Mouse (Mus musculus) myocyte (in vitro differentiated cells): ENCODE measurements around the gene Nfia. TPM values are rescaled to one million over a fixed set of nuclear protein-coding genes. Genes with fewer than 3 reads are reported as not detected.

Experiments used
- H3K27me3 ChIP-seq: one replicate; pipeline ENCODE4 v1.6.1; 2011; ENCODE audit not compliant: control insufficient read depth, insufficient read depth, insufficient read length
- H3K36me3 ChIP-seq: one replicate; pipeline ENCODE4 v1.6.1; 2011; ENCODE audit not compliant: control insufficient read depth, insufficient read depth
- H3K4me2 ChIP-seq: one replicate; pipeline ENCODE4 v1.6.1; 2011; ENCODE audit warnings: low read depth, control low read depth
- H3K4me3 ChIP-seq: one replicate; pipeline ENCODE4 v1.5.1; 2011; ENCODE audit warnings: mild to moderate bottlenecking, control low read depth, moderate library complexity
- H3K79me2 ChIP-seq: one replicate; pipeline ENCODE4 v1.6.1; 2011; ENCODE audit not compliant: control insufficient read depth, insufficient read depth
- H3ac ChIP-seq: one replicate; pipeline ENCODE4 v1.6.1; 2011; ENCODE audit not compliant: control insufficient read depth, insufficient read length
- CEBPB ChIP-seq: IDR thresholded peaks from 2 replicates; pipeline ENCODE4 v1.6.1; 2011; ENCODE audit warnings: mild to moderate bottlenecking, moderate library complexity; ENCODE audit not compliant: poor library complexity, insufficient read depth, severe bottlenecking
- E2F4 ChIP-seq: IDR thresholded peaks from one replicate; pipeline ENCODE4 v1.6.1; 2011; ENCODE audit warnings: mild to moderate bottlenecking, control low read depth, moderate library complexity; ENCODE audit not compliant: insufficient read depth
- MAX ChIP-seq: IDR thresholded peaks from one replicate; pipeline ENCODE4 v1.6.1; 2011; ENCODE audit warnings: low read depth, mild to moderate bottlenecking, control low read depth
- MYOD1 ChIP-seq, 3 experiments: IDR thresholded peaks; one replicate each; pipeline ENCODE4 v1.6.1; 2011; ENCODE audit warnings: control low read depth in 2 of 3, low read depth in 2 of 3, mild to moderate bottlenecking in 2 of 3, moderate library complexity in 1 of 3; ENCODE audit not compliant: insufficient read length in 2 of 3, control insufficient read depth in 1 of 3
- MYOG ChIP-seq, 3 experiments: IDR thresholded peaks; one replicate each; pipeline ENCODE4 v1.6.1; 2011; ENCODE audit warnings: control low read depth in 2 of 3, low read depth in 2 of 3, mild to moderate bottlenecking in 2 of 3; ENCODE audit not compliant: insufficient read length in 2 of 3, control insufficient read depth in 1 of 3, insufficient read depth in 1 of 3
- POLR2A ChIP-seq: IDR thresholded peaks from one replicate; pipeline ENCODE4 v1.6.1; 2011; ENCODE audit warnings: low read depth, mild to moderate bottlenecking, control low read depth, moderate library complexity; ENCODE audit not compliant: insufficient read length
- POLR2AphosphoS2 ChIP-seq: IDR thresholded peaks from one replicate; pipeline ENCODE4 v1.6.1; 2011; ENCODE audit warnings: low read depth, control low read depth; ENCODE audit not compliant: insufficient read length
- REST ChIP-seq: IDR thresholded peaks from one replicate; pipeline ENCODE4 v1.6.1; 2011; ENCODE audit warnings: mild to moderate bottlenecking, control low read depth, moderate library complexity; ENCODE audit not compliant: insufficient read depth, insufficient read length
- SRF ChIP-seq: IDR thresholded peaks from one replicate; pipeline ENCODE4 v1.6.1; 2011; ENCODE audit warnings: low read depth; ENCODE audit not compliant: control insufficient read depth, insufficient read length
- TCF12 ChIP-seq: IDR thresholded peaks from one replicate; pipeline ENCODE4 v1.6.1; 2011; ENCODE audit warnings: mild to moderate bottlenecking, control low read depth; ENCODE audit not compliant: poor library complexity, insufficient read depth, severe bottlenecking
- TCF3 ChIP-seq: IDR thresholded peaks from one replicate; pipeline ENCODE4 v1.6.1; 2011; ENCODE audit warnings: low read depth, control low read depth; ENCODE audit not compliant: insufficient read length
- USF1 ChIP-seq: IDR thresholded peaks from one replicate; pipeline ENCODE4 v1.6.1; 2011; ENCODE audit warnings: low read depth, mild to moderate bottlenecking, control low read depth, moderate library complexity
- polyA plus RNA-seq: library from polyadenylated mRNA; unstranded; fragments of >200 nt; fragmentation: generic; extraction: Trizol; gene quantifications from one replicate; pipeline ENCODE4 v1.2.1, GENCODE M21; 2012; ENCODE audit warnings: missing spikeins

The Nfia gene
- polyA plus RNA-seq, 1 experiment, result 0.25 TPM

DNA sequence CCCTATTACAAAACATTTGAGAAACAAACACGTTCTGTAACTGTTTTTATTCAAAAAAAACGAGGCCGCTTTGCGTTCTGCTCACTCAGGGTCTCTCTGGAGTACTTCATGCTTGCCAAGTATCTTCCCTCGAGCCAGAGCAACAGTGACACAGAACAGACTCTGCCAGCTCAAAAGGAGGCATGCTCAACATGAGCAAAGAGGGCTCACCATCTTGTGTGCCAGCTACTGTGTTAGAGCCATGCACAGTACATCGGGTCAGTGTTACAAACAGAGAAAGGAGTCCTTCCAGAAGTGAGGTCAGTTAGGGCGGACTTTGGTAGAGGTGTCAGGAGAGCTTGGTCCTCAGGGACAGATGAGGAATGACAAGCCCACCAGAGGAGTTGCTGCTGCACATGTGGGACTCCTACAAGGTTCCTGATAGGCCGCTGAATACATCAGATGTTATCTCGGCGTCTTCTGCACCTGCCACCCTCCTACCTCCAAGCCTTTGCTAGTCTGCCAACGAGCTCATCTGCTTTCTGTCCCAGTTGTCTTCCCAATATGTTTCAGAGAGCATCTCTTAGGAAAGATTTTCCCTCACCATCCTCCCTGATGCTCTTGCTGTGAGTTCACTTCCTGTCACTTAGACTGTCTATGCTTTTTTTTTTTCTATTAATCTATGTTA lies 224.8 kb downstream of the Nfia start:
- no peak overlapping the region for H3K4me3 ChIP-seq
- no peaks in the 10 kb centered on the region for H3K36me3 ChIP-seq
- no peak overlapping the region for H3K4me2 ChIP-seq
- H3K79me2 ChIP-seq, result no peaks in the 10 kb centered on the region
- H3ac ChIP-seq, result no peak overlapping the region
- TF ChIP-seq MAX (no peak), POLR2A (no peak), POLR2AphosphoS2 (no peak), TCF12 (no peak), CEBPB (no peak), MYOG (IDR thresholded peaks at IDR 0.05; ENCODE audit: control insufficient read depth in 1 of 3, insufficient read depth in 1 of 3, insufficient read length in 2 of 3, low read depth in 2 of 3) (no peak), TCF3 (no peak), MYOD1 (IDR thresholded peaks at IDR 0.05; ENCODE audit: control insufficient read depth in 1 of 3, insufficient read length in 2 of 3, low read depth in 2 of 3) (no peak), SRF (no peak), E2F4 (no peak), USF1 (no peak), REST (no peak)
- H3K27me3 ChIP-seq, result no peaks in the 10 kb centered on the region

DNA sequence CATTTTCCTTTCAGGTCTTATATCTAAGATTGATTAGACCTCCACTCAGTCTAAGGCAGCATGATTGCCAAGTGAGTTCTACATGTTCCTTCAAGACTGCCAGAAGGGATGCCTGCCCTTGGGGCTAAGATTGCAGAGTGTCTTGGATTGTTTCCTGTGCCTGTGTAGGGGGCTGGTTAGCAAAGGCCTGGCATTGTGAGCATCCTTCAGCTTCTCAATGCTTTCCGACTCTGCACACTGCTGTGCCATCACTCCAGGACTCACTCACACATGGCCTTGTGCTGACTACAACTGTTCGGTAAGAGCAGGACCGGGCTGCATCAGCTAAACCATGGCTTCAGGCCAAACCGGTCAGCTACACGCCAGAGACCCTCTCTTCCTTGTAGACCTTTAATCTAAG lies 229.7 kb downstream of the Nfia start:
- no peak overlapping the region for H3K4me2 ChIP-seq
- no peaks in the 10 kb centered on the region for H3K79me2 ChIP-seq
- TF ChIP-seq TCF12 (no peak), MYOG (IDR thresholded peaks at IDR 0.05; ENCODE audit: control insufficient read depth in 1 of 3, insufficient read depth in 1 of 3, insufficient read length in 2 of 3, low read depth in 2 of 3) (no peak), POLR2AphosphoS2 (no peak), MAX (no peak), SRF (no peak), MYOD1 (IDR thresholded peaks at IDR 0.05; ENCODE audit: control insufficient read depth in 1 of 3, insufficient read length in 2 of 3, low read depth in 2 of 3) (no peak), CEBPB (no peak), TCF3 (no peak), USF1 (no peak), E2F4 (no peak), REST (no peak), POLR2A (no peak)
- H3ac ChIP-seq, result no peak overlapping the region
- no peaks in the 10 kb centered on the region for H3K36me3 ChIP-seq
- H3K4me3 ChIP-seq, result no peak overlapping the region
- no peaks in the 10 kb centered on the region for H3K27me3 ChIP-seq

DNA sequence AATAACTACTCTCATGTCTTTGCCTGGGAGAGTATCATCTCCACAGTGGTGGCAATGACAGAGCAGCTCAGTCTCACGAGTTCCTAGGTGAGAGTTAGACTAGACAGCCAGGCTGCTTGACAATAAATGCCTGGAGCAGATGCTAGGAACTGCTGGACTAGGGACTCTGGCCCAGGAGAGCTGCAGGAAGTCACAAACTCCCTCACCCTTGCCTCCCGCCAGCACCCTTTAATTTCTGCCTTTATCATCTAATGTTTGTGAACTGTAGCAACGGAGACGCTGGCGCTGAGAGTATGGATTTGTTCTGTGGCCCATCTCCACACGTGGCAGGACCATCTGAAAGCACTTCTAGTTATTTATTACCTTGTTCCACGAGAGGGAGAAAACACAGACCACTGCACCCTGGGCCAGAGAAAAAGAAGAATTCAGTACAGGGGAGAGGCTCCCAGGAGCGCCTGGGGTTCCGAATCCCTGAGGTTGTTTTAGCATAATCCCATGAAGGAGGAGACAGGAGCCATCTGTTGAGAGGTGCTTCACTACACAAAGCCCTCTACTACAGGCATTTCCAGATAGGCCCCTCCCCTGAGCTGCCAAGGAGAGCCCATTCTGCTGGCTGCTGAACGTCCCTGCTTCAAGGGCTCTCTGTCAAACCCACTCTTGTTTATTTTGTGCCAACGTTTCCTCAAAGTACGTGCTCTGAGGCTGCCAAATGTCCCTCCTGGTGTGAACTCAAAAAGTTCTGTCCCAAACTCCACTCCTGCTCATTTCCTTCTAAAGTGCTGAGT lies 231.0 kb downstream of the Nfia start:
- peak overlapping the region; percentile 65 for H3K4me2 ChIP-seq
- no peak overlapping the region for H3K4me3 ChIP-seq
- H3ac ChIP-seq, result no peak overlapping the region
- no peaks in the 10 kb centered on the region for H3K27me3 ChIP-seq
- no peaks in the 10 kb centered on the region for H3K36me3 ChIP-seq
- no peak for TF ChIP-seq REST
- no peak for TF ChIP-seq MYOD1 (IDR thresholded peaks at IDR 0.05; ENCODE audit: control insufficient read depth in 1 of 3, insufficient read length in 2 of 3, low read depth in 2 of 3)
- TF ChIP-seq E2F4, result no peak
- TF ChIP-seq POLR2A, result no peak
- no peak for TF ChIP-seq SRF
- no peak for TF ChIP-seq POLR2AphosphoS2
- no peak for TF ChIP-seq USF1
- TF ChIP-seq MYOG (IDR thresholded peaks at IDR 0.05; ENCODE audit: control insufficient read depth in 1 of 3, insufficient read depth in 1 of 3, insufficient read length in 2 of 3, low read depth in 2 of 3), result no peak
- TF ChIP-seq TCF3, result no peak
- no peak for TF ChIP-seq MAX
- TF ChIP-seq CEBPB, result no peak
- no peak for TF ChIP-seq TCF12
- H3K79me2 ChIP-seq, result no peaks in the 10 kb centered on the region

DNA sequence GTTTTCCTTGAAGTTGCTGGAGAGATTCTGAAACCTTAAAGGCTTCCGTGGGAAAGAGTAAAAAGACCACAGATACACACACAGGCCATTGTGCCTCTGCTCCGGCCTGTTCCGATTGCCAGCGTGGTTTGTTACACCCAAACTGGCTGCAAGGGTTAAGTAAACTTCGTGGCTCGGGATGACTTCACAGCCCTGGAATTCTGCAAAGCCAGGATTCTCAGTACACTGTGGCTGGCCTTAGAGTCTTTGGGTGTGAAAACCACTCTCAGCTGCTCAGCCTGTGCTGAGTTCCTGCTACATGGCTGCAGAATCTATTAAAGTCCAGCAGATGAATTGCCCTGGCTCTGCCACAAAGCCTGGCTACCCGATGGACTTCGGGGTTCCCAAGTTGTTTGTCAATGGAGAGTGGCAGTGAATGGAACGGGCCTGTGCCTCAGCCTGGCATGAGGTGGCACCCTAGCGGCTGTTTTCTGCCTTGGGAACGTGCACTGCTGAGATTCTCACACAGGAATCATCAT lies 231.6 kb downstream of the Nfia start:
- Histone ChIP-seq H3K4me3 (no peak overlapping the region), H3K36me3 (no peaks in the 10 kb centered on the region), H3K79me2 (no peaks in the 10 kb centered on the region), H3K4me2 (peak overlapping the region; percentile 65), H3ac (no peak overlapping the region), H3K27me3 (no peaks in the 10 kb centered on the region)
- TF ChIP-seq REST, result no peak
- no peak for TF ChIP-seq POLR2A
- TF ChIP-seq SRF, result no peak
- TF ChIP-seq USF1, result no peak
- TF ChIP-seq MYOG (IDR thresholded peaks at IDR 0.05; ENCODE audit: control insufficient read depth in 1 of 3, insufficient read depth in 1 of 3, insufficient read length in 2 of 3, low read depth in 2 of 3), result peak in 1 of 3 experiments; percentile 59
- TF ChIP-seq MYOD1 (IDR thresholded peaks at IDR 0.05; ENCODE audit: control insufficient read depth in 1 of 3, insufficient read length in 2 of 3, low read depth in 2 of 3), result peak in 1 of 3 experiments; percentile 18
- TF ChIP-seq MAX, result no peak
- no peak for TF ChIP-seq CEBPB
